Mouse (Mus musculus) CH12.LX (cell line): Measurements from ENCODE around the gene Unc13a. TPM values are rescaled to one million over a fixed set of nuclear protein-coding genes. Genes with fewer than 3 reads are reported as not detected.

Experiments used
- DNase-seq: peaks from one replicate; pipeline ENCODE4 v3.0.0-alpha.2; 2013; ENCODE audit errors: extremely low read depth
- H3K27ac ChIP-seq: 2 replicates; pipeline ENCODE4 v1.5.1; 2012; ENCODE audit warnings: low read depth, mild to moderate bottlenecking, control low read depth, moderate library complexity; ENCODE audit not compliant: insufficient read depth
- H3K27me3 ChIP-seq: replicated peaks from 2 replicates; pipeline ENCODE3; 2012; ENCODE audit warnings: inconsistent platforms
- H3K36me3 ChIP-seq, 2 experiments: replicated peaks in 1 of 2; 2 replicates each; pipeline versions ENCODE3 to v1.6.1; 2012; ENCODE audit warnings: inconsistent platforms in 1 of 2, low read length in 1 of 2, mild to moderate bottlenecking in 1 of 2, mixed read lengths in 1 of 2, moderate library complexity in 1 of 2; ENCODE audit not compliant: control insufficient read depth in 1 of 2, insufficient read depth in 1 of 2
- H3K4me1 ChIP-seq, 2 experiments: 2 replicates each; pipeline ENCODE4 v1.6.1; 2012; ENCODE audit warnings: inconsistent platforms in 1 of 2, moderate library complexity in 1 of 2; ENCODE audit not compliant: insufficient read depth in 2 of 2, control insufficient read depth in 1 of 2
- H3K4me2 ChIP-seq: 2 replicates; pipeline ENCODE4 v1.6.1; 2012; ENCODE audit warnings: low read depth, mild to moderate bottlenecking, control low read depth; ENCODE audit not compliant: poor library complexity, insufficient read depth, severe bottlenecking
- H3K4me3 ChIP-seq, 3 experiments: fragments of 150-350 bp in 1 of 3; sonication (generic) in 1 of 3; replicated peaks in 1 of 3; 2 replicates each; pipeline versions ENCODE3 to v1.5.1; 2011 to 2012; ENCODE audit warnings: low read depth in 2 of 3, low read length in 2 of 3, mild to moderate bottlenecking in 2 of 3, moderate library complexity in 2 of 3, control low read depth in 1 of 3, improper control_type of control experiment in 1 of 3, inconsistent platforms in 1 of 3, mixed read lengths in 1 of 3; ENCODE audit not compliant: poor library complexity in 1 of 3
- H3K79me2 ChIP-seq: replicated peaks from 2 replicates; pipeline ENCODE4 v1.6.1; 2012; ENCODE audit warnings: mild to moderate bottlenecking, moderate library complexity; ENCODE audit not compliant: control insufficient read depth, poor library complexity, insufficient read depth, severe bottlenecking; ENCODE audit errors: extremely low read depth
- H3K9ac ChIP-seq: 2 replicates; pipeline ENCODE4 v1.6.1; 2012; ENCODE audit warnings: low read depth, mild to moderate bottlenecking, control low read depth, moderate library complexity; ENCODE audit not compliant: insufficient read depth
- H3K9me3 ChIP-seq: replicated peaks from 2 replicates; pipeline ENCODE3; 2012; ENCODE audit warnings: low read length, inconsistent platforms, mixed read lengths
- BHLHE40 ChIP-seq: IDR thresholded peaks from 2 replicates; pipeline ENCODE4 v1.6.1; 2011; ENCODE audit warnings: mild to moderate bottlenecking, low read depth, low read length, improper control_type of control experiment
- CHD1 ChIP-seq: IDR thresholded peaks from 2 replicates; pipeline ENCODE4 v1.6.1; 2012; ENCODE audit warnings: low read depth, low read length, improper control_type of control experiment, inconsistent platforms
- E2F4 ChIP-seq: IDR thresholded peaks from 2 replicates; pipeline ENCODE4 v1.6.1; 2011; ENCODE audit warnings: low read depth, low read length, improper control_type of control experiment; ENCODE audit not compliant: insufficient replicate concordance
- ELF1 ChIP-seq: IDR thresholded peaks from 2 replicates; pipeline ENCODE4 v1.6.1; 2014; ENCODE audit warnings: low read depth, mild to moderate bottlenecking, inconsistent platforms, low read length, improper control_type of control experiment
- IRF4 ChIP-seq: IDR thresholded peaks from 2 replicates; pipeline ENCODE4 v1.6.1; 2014; ENCODE audit warnings: low read depth, mild to moderate bottlenecking, inconsistent platforms, low read length, improper control_type of control experiment
- JUN ChIP-seq: IDR thresholded peaks from 2 replicates; pipeline ENCODE4 v1.6.1; 2011; ENCODE audit warnings: low read depth, mild to moderate bottlenecking, low read length, improper control_type of control experiment, moderate library complexity; ENCODE audit not compliant: insufficient read depth
- JUND ChIP-seq: conservative IDR thresholded peaks from 2 replicates; pipeline ENCODE4 v1.6.1; 2011; ENCODE audit warnings: low read depth, low read length, improper control_type of control experiment
- KAT2A ChIP-seq: IDR thresholded peaks from 2 replicates; pipeline ENCODE4 v1.6.1; 2012; ENCODE audit warnings: low read length, improper control_type of control experiment, inconsistent platforms; ENCODE audit not compliant: insufficient replicate concordance
- MAFK ChIP-seq: IDR thresholded peaks from 2 replicates; pipeline ENCODE4 v1.6.1; 2011; ENCODE audit warnings: low read length, improper control_type of control experiment; ENCODE audit not compliant: insufficient replicate concordance
- MAZ ChIP-seq: IDR thresholded peaks from 2 replicates; pipeline ENCODE4 v1.6.1; 2012; ENCODE audit warnings: low read depth, mild to moderate bottlenecking, inconsistent platforms, low read length, improper control_type of control experiment, moderate library complexity
- MEF2A ChIP-seq: IDR thresholded peaks from 2 replicates; pipeline ENCODE4 v1.6.1; 2014; ENCODE audit warnings: low read depth, mild to moderate bottlenecking, inconsistent platforms, low read length, improper control_type of control experiment, borderline replicate concordance
- MXI1 ChIP-seq: IDR thresholded peaks from 2 replicates; pipeline ENCODE4 v1.6.1; 2011; ENCODE audit warnings: mild to moderate bottlenecking, low read depth, low read length, improper control_type of control experiment
- MYC ChIP-seq: IDR thresholded peaks from 2 replicates; pipeline ENCODE4 v1.6.1; 2011; ENCODE audit warnings: low read depth, mild to moderate bottlenecking, improper control_type of control experiment, low read length
- NELFE ChIP-seq: IDR thresholded peaks from 2 replicates; pipeline ENCODE4 v1.6.1; 2011; ENCODE audit warnings: low read depth, low read length, improper control_type of control experiment
- NRF1 ChIP-seq: IDR thresholded peaks from 2 replicates; pipeline ENCODE4 v1.6.1; 2014; ENCODE audit warnings: low read depth, mild to moderate bottlenecking, inconsistent platforms, low read length, improper control_type of control experiment, moderate library complexity
- PAX5 ChIP-seq: IDR thresholded peaks from 2 replicates; pipeline ENCODE4 v1.6.1; 2012; ENCODE audit warnings: low read length, inconsistent platforms, mixed read lengths
- POLR2AphosphoS2 ChIP-seq: IDR thresholded peaks from 2 replicates; pipeline ENCODE4 v1.6.1; 2011; ENCODE audit warnings: low read depth, low read length, improper control_type of control experiment
- RAD21 ChIP-seq: IDR thresholded peaks from 2 replicates; pipeline ENCODE4 v1.6.1; 2011; ENCODE audit warnings: low read depth, mild to moderate bottlenecking, low read length, improper control_type of control experiment, moderate library complexity
- SMC3 ChIP-seq: IDR thresholded peaks from 2 replicates; pipeline ENCODE4 v1.6.1; 2011; ENCODE audit warnings: low read depth, low read length, improper control_type of control experiment
- TBP ChIP-seq: conservative IDR thresholded peaks from 2 replicates; pipeline ENCODE4 v1.6.1; 2011; ENCODE audit warnings: low read depth, low read length, improper control_type of control experiment
- USF1 ChIP-seq: IDR thresholded peaks from 2 replicates; pipeline ENCODE4 v1.6.1; 2014; ENCODE audit warnings: low read depth, mild to moderate bottlenecking, inconsistent platforms, low read length, improper control_type of control experiment
- dilution Hi-C: fragments of 300-500 bp; cut with MboI; formaldehyde crosslinking; loops from 2 replicates; pipeline ENCODE4 v1.14.3; 2020; ENCODE audit warnings: low sequenced_read_pairs; ENCODE audit not compliant: extremely low pct_unique_long_range_greater_than_20kb, extremely low pct_ligation_motif_present
- in situ Hi-C: fragments of 300-500 bp; cut with MboI; formaldehyde crosslinking; loops from 3 replicates; pipeline ENCODE4 v1.14.3; 2019; ENCODE audit warnings: low sequenced_read_pairs, low pct_ligation_motif_present, low pct_unique_long_range_greater_than_20kb, mixed read lengths
- polyA plus RNA-seq: library from polyadenylated mRNA; unstranded; fragments of >175 nt; gene quantifications from 2 replicates; pipeline ENCODE4 v1.2.1, GENCODE M21; 2012; ENCODE audit warnings: low read depth; ENCODE audit not compliant: insufficient read length
- total RNA-seq, 2 experiments: library from RNA; depleted of rRNA; stranded (reverse); fragments of 300-350 nt in 1 of 2; fragments of >200 nt in 1 of 2; gene quantifications; 2 replicates each; pipeline ENCODE4 v1.2.3; 2012 to 2014

Gene Unc13a
- total and polyA plus RNA-seq, 3 experiments = 0.68 to 2.1 (median 1.0) TPM

DNA sequence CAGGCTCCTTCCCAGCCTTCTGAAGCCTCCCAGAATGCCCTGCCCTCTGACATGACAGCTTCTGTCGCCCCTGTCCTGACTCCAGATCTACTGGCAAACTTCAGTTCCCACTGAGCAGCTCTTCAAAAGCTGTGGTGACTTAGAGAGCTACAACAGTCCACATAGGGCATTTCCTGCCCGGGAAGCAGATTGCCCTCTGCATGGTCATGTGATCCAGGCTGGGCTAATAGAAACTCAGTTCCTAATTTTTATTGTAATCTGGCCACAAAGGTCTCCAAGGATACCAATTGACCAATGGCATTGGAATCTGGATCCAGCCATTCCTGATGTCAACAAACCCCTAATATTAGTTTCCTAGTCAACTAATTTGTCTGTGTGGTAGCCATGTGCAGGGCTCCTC is 39.7 kb downstream of the Unc13a start:
- Histone ChIP-seq H3K79me2 (no peaks in the 10 kb centered on the region), H3K27me3 (no peaks in the 10 kb centered on the region), H3K9ac (no peak overlapping the region), H3K4me1 (peaks cover 29 to 82% of the 10 kb centered on the region in 2 experiments), H3K4me2 (no peak overlapping the region), H3K36me3 (peaks cover 6 to 23% of the 10 kb centered on the region in 2 experiments), H3K27ac (no peak overlapping the region), H3K4me3 (no peak overlapping the region), H3K9me3 (peaks cover 13% of the 10 kb centered on the region)
- no peak for DNase-seq
- in situ Hi-C loops (loop anchor here (5.0 kb wide), 1 partner anchor 70 kb away; no protein-coding TSS in a partner anchor), dilution Hi-C loops (no loop called here)
- TF ChIP-seq USF1 (0 out of 2 replicates have a peak, but pooled peaks have one; percentile 14), NELFE (no peak)

- dilution Hi-C loops = no loop called here
- no peak overlapping the region for H3K27ac ChIP-seq
- in situ Hi-C loops = loop anchor here (5.0 kb wide), 1 partner anchor 68 kb away; no protein-coding TSS in a partner anchor
Measured at GRCm38 (mm10) chr8:71630761-71631160, 40.8 kb downstream of the Unc13a start.

DNA sequence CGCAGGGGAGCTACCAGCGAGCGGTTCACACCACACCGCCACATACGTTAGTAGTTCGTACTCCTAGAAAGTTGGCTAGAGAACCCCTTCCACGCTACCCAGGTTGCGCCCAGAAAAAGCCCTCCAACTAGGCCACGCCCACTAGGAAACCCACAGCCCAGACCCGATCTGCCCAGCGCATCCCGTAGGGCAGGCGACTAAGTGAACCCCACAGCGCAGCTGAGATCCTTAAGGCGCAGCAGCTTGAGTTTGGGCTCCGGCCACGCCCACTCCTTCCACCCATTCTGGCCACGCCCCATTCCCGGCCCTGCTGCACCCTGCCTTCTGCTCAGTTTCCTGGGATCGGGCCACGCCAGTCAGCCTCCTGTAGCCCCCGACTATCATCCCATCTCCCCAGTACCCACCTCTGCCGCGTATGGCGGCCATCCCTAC is 41.8 kb downstream of the Unc13a start:
- dilution Hi-C loops = no loop called here
- TF ChIP-seq IRF4 (no peak), KAT2A (no peak), MAFK (no peak), JUN (no peak), MYC (no peak), SMC3 (no peak), RAD21 (no peak), POLR2AphosphoS2 (no peak), MEF2A (no peak), TBP (no peak), ELF1 (no peak), MXI1 (no peak), NRF1 (no peak), BHLHE40 (no peak), JUND (no peak), MAZ (no peak)
- H3K4me2 ChIP-seq = no peak overlapping the region
- no peaks in the 10 kb centered on the region for H3K27me3 ChIP-seq
- H3K27ac ChIP-seq = no peak overlapping the region
- no peaks in the 10 kb centered on the region for H3K79me2 ChIP-seq
- H3K9ac ChIP-seq = no peak overlapping the region
- no peak for DNase-seq
- in situ Hi-C loops = loop anchor here (5.0 kb wide), 1 partner anchor 67 kb away; no protein-coding TSS in a partner anchor
- H3K4me1 ChIP-seq = peaks cover 42 to 82% of the 10 kb centered on the region in 2 experiments
- H3K4me3 ChIP-seq = no peak overlapping the region
- peaks cover 13% of the 10 kb centered on the region for H3K9me3 ChIP-seq
- peaks cover 8 to 40% of the 10 kb centered on the region in 2 experiments for H3K36me3 ChIP-seq

More at GRCm38 (mm10) chr8:71630761-71631160, 40.8 kb downstream of the Unc13a start:
- peaks cover 6 to 30% of the 10 kb centered on the region in 2 experiments for H3K36me3 ChIP-seq
- H3K4me3 ChIP-seq = no peak overlapping the region
- peaks cover 13% of the 10 kb centered on the region for H3K9me3 ChIP-seq
- H3K4me1 ChIP-seq = peaks cover 32 to 82% of the 10 kb centered on the region in 2 experiments
- TF ChIP-seq ELF1 (no peak), PAX5 (no peak), KAT2A (no peak), MAFK (no peak), CHD1 (no peak), E2F4 (no peak), MYC (no peak), MXI1 (no peak), NRF1 (no peak)
- H3K79me2 ChIP-seq = no peaks in the 10 kb centered on the region
- H3K27me3 ChIP-seq = no peaks in the 10 kb centered on the region
- DNase-seq = no peak
- H3K9ac ChIP-seq = no peak overlapping the region
- no peak overlapping the region for H3K4me2 ChIP-seq
